Mouse (Mus musculus): ENCODE results near the gene Kif13a. TPM values are rescaled to one million over a fixed set of nuclear protein-coding genes. Genes with fewer than 3 reads are reported as not detected.

The Kif13a gene
- total and polyA plus RNA-seq, 3 experiments = 1.2 to 1.7 TPM; not detected in 1

GRCm38 (mm10) chr13:46725227-46725626 lies 204.4 kb downstream of the Kif13a start (continued):
- TF ChIP-seq USF2 (IDR thresholded peaks at IDR 0.05; ENCODE audit: borderline replicate concordance in 1 of 2, insufficient read depth in 1 of 2, low read depth in 1 of 2, low read length in 2 of 2) = no peak

DNA sequence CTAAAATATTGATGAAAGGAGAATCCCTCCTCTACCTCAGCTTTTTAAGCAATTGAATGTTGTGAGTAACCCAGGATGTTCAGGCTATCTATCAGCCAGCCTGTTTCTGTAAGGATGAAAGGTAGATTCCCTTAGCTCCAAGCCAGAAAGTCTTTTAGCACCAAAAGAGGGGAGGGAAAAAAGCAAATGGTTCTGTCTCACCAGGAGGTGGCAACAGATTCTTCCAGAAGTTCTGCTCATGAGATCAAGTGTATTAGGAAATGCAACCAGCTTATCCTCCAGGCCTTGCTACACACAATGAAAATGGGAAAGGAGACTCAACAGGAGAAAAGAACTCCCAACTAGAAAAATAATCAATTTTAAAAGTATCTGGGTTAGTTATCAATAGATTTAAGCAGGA lies 205.3 kb downstream of the Kif13a start:
- Histone ChIP-seq H3K36me3 (ENCODE audit: control insufficient read depth in 1 of 2, insufficient read depth in 2 of 2, low read length in 2 of 2) (peaks cover 6 to 52% of the 10 kb centered on the region in 2 experiments; a peak in 3 of 4 replicates), H3K9me3 (replicated peaks; ENCODE audit: insufficient read depth, low read length) (no peaks in the 10 kb centered on the region), H3K79me2 (ENCODE audit: control insufficient read depth, insufficient read depth, low read length, poor library complexity) (peaks cover 66% of the 10 kb centered on the region), H3K27ac (ENCODE audit: control insufficient read depth, low read depth, low read length) (no peak overlapping the region), H3K4me1 (ENCODE audit: control insufficient read depth in 1 of 2, insufficient read depth in 2 of 2, low read length in 2 of 2) (peaks cover 20 to 24% of the 10 kb centered on the region in 2 experiments; a peak in 3 of 4 replicates), H3K4me3 (ENCODE audit: control insufficient read depth in 1 of 2, insufficient read depth in 1 of 2, low read depth in 2 of 2, low read length in 2 of 2) (no peak overlapping the region; a peak in 1 of 4 replicates), H3K27me3 (ENCODE audit: control insufficient read depth in 1 of 2, insufficient read depth in 2 of 2, low read length in 2 of 2) (no peaks in the 10 kb centered on the region), H3K9ac (ENCODE audit: control insufficient read depth, low read depth, low read length, poor library complexity, severe bottlenecking) (0 out of 2 replicates have a peak overlapping the region, but pooled peaks have one; percentile 14)
- TF ChIP-seq MXI1 (IDR thresholded peaks at IDR 0.05; ENCODE audit: low read depth, low read length) (no peak), ZNF384 (IDR thresholded peaks at IDR 0.05; ENCODE audit: low read depth, low read length) (no peak), MYC (IDR thresholded peaks at IDR 0.05; ENCODE audit: low read depth, low read length) (no peak)
- DNase-seq (ENCODE audit: low read depth, low spot score) = no peak

DNA sequence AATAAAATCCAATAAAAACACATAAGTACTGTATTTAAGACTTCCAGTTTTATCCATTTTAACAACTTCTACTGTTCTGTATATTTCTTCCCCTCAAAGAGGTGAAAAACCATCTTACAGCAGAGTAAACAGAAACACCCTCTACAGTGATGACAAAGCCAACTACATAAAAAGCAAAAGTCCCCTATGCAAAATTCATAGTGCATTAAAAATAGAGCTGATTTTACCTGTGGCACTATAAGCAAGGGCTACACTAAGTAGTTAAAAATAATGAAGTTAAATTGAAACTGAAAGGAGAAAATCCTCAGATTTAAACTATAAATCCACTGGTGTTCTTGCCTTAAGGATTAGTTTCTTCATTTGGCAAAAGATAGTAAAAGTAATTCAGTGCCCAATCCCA lies 208.7 kb downstream of the Kif13a start:
- H3K9me3 ChIP-seq (replicated peaks; ENCODE audit: insufficient read depth, low read length) = no peaks in the 10 kb centered on the region
- no peak for TF ChIP-seq ZNF384 (IDR thresholded peaks at IDR 0.05; ENCODE audit: low read depth, low read length)
- TF ChIP-seq NRF1 (IDR thresholded peaks at IDR 0.05; ENCODE audit: insufficient read depth, low read depth, low read length, poor library complexity, severe bottlenecking) = no peak
- no peak for TF ChIP-seq HCFC1 (IDR thresholded peaks at IDR 0.05; ENCODE audit: low read depth, low read length)
- TF ChIP-seq MAX (IDR thresholded peaks at IDR 0.05; ENCODE audit: low read length) = no peak
- TF ChIP-seq SIN3A (IDR thresholded peaks at IDR 0.05; ENCODE audit: low read length) = no peak
- TF ChIP-seq SMC3 (IDR thresholded peaks at IDR 0.05; ENCODE audit: low read depth, low read length) = no peak
- no peak for TF ChIP-seq ZKSCAN1 (IDR thresholded peaks at IDR 0.05; ENCODE audit: low read depth, low read length)
- TF ChIP-seq POLR2A (IDR thresholded peaks at IDR 0.05; ENCODE audit: control insufficient read depth in 1 of 2, insufficient read depth in 1 of 2, low read depth in 1 of 2, low read length in 2 of 2, poor library complexity in 1 of 2) = no peak
- H3K4me1 ChIP-seq (ENCODE audit: control insufficient read depth in 1 of 2, insufficient read depth in 2 of 2, low read length in 2 of 2) = peaks cover 21 to 26% of the 10 kb centered on the region in 2 experiments; a peak in 3 of 4 replicates
- H3K9ac ChIP-seq (ENCODE audit: control insufficient read depth, low read depth, low read length, poor library complexity, severe bottlenecking) = no peak overlapping the region
- H3K27me3 ChIP-seq (ENCODE audit: control insufficient read depth in 1 of 2, insufficient read depth in 2 of 2, low read length in 2 of 2) = no peaks in the 10 kb centered on the region
- peaks cover 12 to 73% of the 10 kb centered on the region in 2 experiments for H3K36me3 ChIP-seq (ENCODE audit: control insufficient read depth in 1 of 2, insufficient read depth in 2 of 2, low read length in 2 of 2)
- no peak for DNase-seq (ENCODE audit: low read depth, low spot score)
- H3K79me2 ChIP-seq (ENCODE audit: control insufficient read depth, insufficient read depth, low read length, poor library complexity) = peaks cover 70% of the 10 kb centered on the region
- H3K27ac ChIP-seq (ENCODE audit: control insufficient read depth, low read depth, low read length) = no peak overlapping the region
- H3K4me3 ChIP-seq (ENCODE audit: control insufficient read depth in 1 of 2, insufficient read depth in 1 of 2, low read depth in 2 of 2, low read length in 2 of 2) = no peak overlapping the region

DNA sequence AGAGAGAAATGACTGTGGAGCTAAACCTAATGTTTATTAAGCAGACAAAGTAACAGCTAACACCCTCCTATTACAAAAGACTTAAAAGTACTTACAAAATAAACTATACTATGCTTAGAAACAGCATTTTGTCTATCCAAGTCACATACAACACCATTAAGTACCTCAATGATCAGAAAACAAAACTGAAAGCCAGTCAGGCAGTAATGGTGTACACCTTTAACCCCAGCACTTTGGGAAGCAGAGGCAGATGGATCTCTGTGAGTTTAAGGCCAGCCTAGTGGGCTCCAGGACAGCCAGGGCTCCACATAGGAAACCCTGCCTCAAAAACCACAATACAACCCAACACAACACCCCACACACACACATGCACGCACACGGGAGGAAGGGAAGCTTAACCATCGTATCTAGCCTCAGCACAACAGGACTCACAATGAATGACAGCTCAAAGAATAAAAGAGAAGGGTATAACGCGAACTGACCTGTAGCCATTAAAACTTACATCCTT lies 210.7 kb downstream of the Kif13a start:
- TF ChIP-seq SIN3A (IDR thresholded peaks at IDR 0.05; ENCODE audit: low read length) (no peak), ZKSCAN1 (IDR thresholded peaks at IDR 0.05; ENCODE audit: low read depth, low read length) (no peak), BHLHE40 (IDR thresholded peaks at IDR 0.05; ENCODE audit: borderline replicate concordance, low read depth, low read length) (no peak), TBP (IDR thresholded peaks at IDR 0.05; ENCODE audit: low read depth, low read length) (no peak), MEF2A (IDR thresholded peaks at IDR 0.05; ENCODE audit: extremely low read depth, insufficient replicate concordance, low read depth, low read length, poor library complexity, severe bottlenecking) (no peak), GABPA (IDR thresholded peaks at IDR 0.05; ENCODE audit: low read depth, low read length) (no peak), SMC3 (IDR thresholded peaks at IDR 0.05; ENCODE audit: low read depth, low read length) (no peak), HCFC1 (IDR thresholded peaks at IDR 0.05; ENCODE audit: low read depth, low read length) (no peak), MAZ (IDR thresholded peaks at IDR 0.05; ENCODE audit: low read depth, low read length) (no peak), CHD2 (IDR thresholded peaks at IDR 0.05; ENCODE audit: low read length) (no peak), E2F4 (IDR thresholded peaks at IDR 0.05; ENCODE audit: borderline replicate concordance, low read depth, low read length) (no peak), ELF1 (IDR thresholded peaks at IDR 0.05; ENCODE audit: low read depth, low read length) (no peak)
- Histone ChIP-seq H3K4me3 (ENCODE audit: control insufficient read depth in 1 of 2, insufficient read depth in 1 of 2, low read depth in 2 of 2, low read length in 2 of 2) (no peak overlapping the region), H3K9ac (ENCODE audit: control insufficient read depth, low read depth, low read length, poor library complexity, severe bottlenecking) (no peak overlapping the region), H3K27ac (ENCODE audit: control insufficient read depth, low read depth, low read length) (no peak overlapping the region), H3K36me3 (ENCODE audit: control insufficient read depth in 1 of 2, insufficient read depth in 2 of 2, low read length in 2 of 2) (peaks cover 25 to 67% of the 10 kb centered on the region in 2 experiments), H3K79me2 (ENCODE audit: control insufficient read depth, insufficient read depth, low read length, poor library complexity) (peaks cover 66% of the 10 kb centered on the region), H3K9me3 (replicated peaks; ENCODE audit: insufficient read depth, low read length) (no peaks in the 10 kb centered on the region), H3K4me1 (ENCODE audit: control insufficient read depth in 1 of 2, insufficient read depth in 2 of 2, low read length in 2 of 2) (peaks cover 15 to 24% of the 10 kb centered on the region in 2 experiments; a peak in 3 of 4 replicates), H3K27me3 (ENCODE audit: control insufficient read depth in 1 of 2, insufficient read depth in 2 of 2, low read length in 2 of 2) (no peaks in the 10 kb centered on the region)
- DNase-seq (ENCODE audit: low read depth, low spot score) = no peak

Data from MEL (cell line).